Mouse (Mus musculus) left cerebral cortex, adult 2 months (tissue): ENCODE measurements at regions not wholly inside any gene's neighbourhood (a gene's known extent, or its start where the extent isn't known, plus 50 kb on each side); places are given as distances from the start of the nearest gene placed in this dataset.

Experiments used
- DNase-seq, 2 experiments: peaks; one replicate each; pipeline ENCODE4 v3.0.0; 2021 to 2022; ENCODE audit warnings: low spot score in 2 of 2, mixed read lengths in 1 of 2; ENCODE audit errors: extremely low spot score in 1 of 2
- H3K27ac ChIP-seq: fragments of 200-600 bp; 2 replicates; pipeline ENCODE4 v1.8.1; 2022
- H3K4me3 ChIP-seq: fragments of 200-600 bp; 2 replicates; pipeline ENCODE4 v1.8.1; 2022
- CTCF ChIP-seq: fragments of 200-600 bp; IDR thresholded peaks from 2 replicates; pipeline ENCODE4 v1.8.1; 2022; ENCODE audit warnings: antibody characterized with exemption, mild to moderate bottlenecking, moderate library complexity
- intact Hi-C: fragments of 180-260 bp; cut with DNase I; formaldehyde crosslinking; loops from one replicate; pipeline ENCODE4 v1.15.1; 2025

- H3K4me3 ChIP-seq: no peak overlapping the region
- DNase-seq: no peak
- intact Hi-C loops: no loop called here
- peak overlapping the region; percentile 55; the same call in 1 of the 2 replicates for H3K27ac ChIP-seq
- TF ChIP-seq CTCF: no peak
These were observed 68.4 kb upstream of the Irf2bp2 start for GRCm38 (mm10) chr8:126662151-126662550.

GRCm38 (mm10) chr8:126661511-126662142 lies 67.8 kb upstream of the Irf2bp2 start:
- Histone ChIP-seq H3K27ac (peak overlapping the region; percentile 4; the same call in 1 of the 2 replicates), H3K4me3 (no peak overlapping the region)
- no peak for TF ChIP-seq CTCF
- intact Hi-C loops: no loop called here
- DNase-seq: no peak

GRCm38 (mm10) chr8:126660658-126661316 lies 67.0 kb upstream of the Irf2bp2 start:
- no peak overlapping the region for H3K4me3 ChIP-seq
- H3K27ac ChIP-seq: peak overlapping the region; percentile 64; the same call in 1 of the 2 replicates
- TF ChIP-seq CTCF: no peak
- no peak for DNase-seq
- intact Hi-C loops: no loop called here

- Histone ChIP-seq H3K4me3 (no peak overlapping the region), H3K27ac (peak overlapping the region; percentile 64; the same call in 1 of the 2 replicates)
- no peak for DNase-seq
- no peak for TF ChIP-seq CTCF
- intact Hi-C loops: no loop called here
These were observed 66.2 kb upstream of the Irf2bp2 start for GRCm38 (mm10) chr8:126659691-126660657.

GRCm38 (mm10) chr8:126657546-126657945 lies 63.8 kb upstream of the Irf2bp2 start:
- no peak for DNase-seq
- no peak overlapping the region for H3K27ac ChIP-seq
- no peak; the same call in 1 of the 2 replicates for TF ChIP-seq CTCF
- intact Hi-C loops: no loop called here
- H3K4me3 ChIP-seq: no peak overlapping the region

GRCm38 (mm10) chr8:126656554-126657260 lies 62.9 kb upstream of the Irf2bp2 start:
- DNase-seq: no peak
- no peak for TF ChIP-seq CTCF
- Histone ChIP-seq H3K27ac (no peak overlapping the region), H3K4me3 (no peak overlapping the region)
- intact Hi-C loops: no loop called here

GRCm38 (mm10) chr8:126655565-126655964 lies 61.8 kb upstream of the Irf2bp2 start:
- TF ChIP-seq CTCF: no peak
- intact Hi-C loops: no loop called here

GRCm38 (mm10) chr8:126654353-126654752 lies 60.6 kb upstream of the Irf2bp2 start:
- Histone ChIP-seq H3K27ac (no peak overlapping the region), H3K4me3 (no peak overlapping the region)
- DNase-seq: no peak
- intact Hi-C loops: no loop called here
- TF ChIP-seq CTCF: no peak

More at GRCm38 (mm10) chr8:126655565-126655964, 61.8 kb upstream of the Irf2bp2 start:
- no peak overlapping the region for H3K4me3 ChIP-seq
- no peak for DNase-seq
- no peak overlapping the region for H3K27ac ChIP-seq

GRCm38 (mm10) chr8:126652151-126652550 lies 58.4 kb upstream of the Irf2bp2 start:
- H3K4me3 ChIP-seq: no peak overlapping the region
- intact Hi-C loops: no loop called here
- no peak for TF ChIP-seq CTCF
- no peak overlapping the region for H3K27ac ChIP-seq
- no peak for DNase-seq

GRCm38 (mm10) chr8:126650945-126651344 lies 57.2 kb upstream of the Irf2bp2 start:
- intact Hi-C loops: no loop called here
- Histone ChIP-seq H3K27ac (no peak overlapping the region), H3K4me3 (no peak overlapping the region)
- DNase-seq: no peak
- no peak for TF ChIP-seq CTCF

GRCm38 (mm10) chr8:126649305-126649704 lies 55.5 kb upstream of the Irf2bp2 start:
- intact Hi-C loops: no loop called here
- TF ChIP-seq CTCF: no peak
- Histone ChIP-seq H3K27ac (no peak overlapping the region), H3K4me3 (no peak overlapping the region)
- DNase-seq: no peak
